Comparison of ENCODE assay signal across 13 mouse cellular contexts in the genomic region with DNA sequence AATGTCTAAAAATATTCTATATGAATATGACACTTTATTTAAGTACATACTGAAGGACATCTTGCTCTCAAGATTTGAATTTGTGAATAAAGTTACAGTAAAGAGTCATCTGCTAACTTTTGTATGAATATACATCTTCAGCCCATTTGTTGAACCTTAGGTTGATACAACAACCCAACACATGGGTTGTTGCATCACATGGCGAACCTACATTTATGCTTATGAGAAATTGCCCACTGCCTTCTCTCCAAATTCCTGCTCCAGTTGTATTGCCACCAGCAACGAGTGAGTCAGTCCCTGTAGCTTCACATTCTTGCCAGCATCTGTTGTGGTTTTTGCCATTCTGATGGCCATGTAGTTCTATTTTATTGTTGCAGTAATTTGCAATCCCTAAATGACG.
"Had no signal": no experiment of that assay in that cellular context is flagged by ENCODE, and none has a peak within 500 bp of the region (broad histone marks: within the 10 kb centered on the region; RNA-seq: fewer than 3 reads in every experiment).

No protein-coding gene starts in this region.

- DNase-seq: lung, adult 18-20 months; lung, embryonic 14.5 days; lung, postnatal 10 days; lung, postnatal 4 days; midbrain, embryonic 14.5 days; right cerebral cortex, postnatal 14 days; thymus, adult 2 months; thymus, postnatal 14 days; thymus, postnatal 36 days had no signal

- H3K4me3 ChIP-seq: midbrain, embryonic 10.5 days; midbrain, embryonic 12.5 days; neural tube, embryonic 12.5 days; stomach, embryonic 15.5 days had no signal

- H3K27me3 ChIP-seq: midbrain, embryonic 12.5 days; neural tube, embryonic 12.5 days; stomach, embryonic 15.5 days had no signal

- H3K36me3 ChIP-seq: midbrain, embryonic 10.5 days; midbrain, embryonic 12.5 days; neural tube, embryonic 12.5 days; stomach, embryonic 15.5 days had no signal
